Mouse (Mus musculus): ENCODE results near the gene Olfm1.

The Olfm1 gene

GRCm38 (mm10) chr2:28204167-28204566, 11.4 kb downstream of the Olfm1 start:
- DNase-seq (ENCODE audit: inconsistent age in 2 of 2, low spot score in 1 of 2) = peak; percentile 89 to 98

GRCm38 (mm10) chr2:28204677-28205466, 12.1 kb downstream of the Olfm1 start:
- DNase-seq (ENCODE audit: inconsistent age in 2 of 2, low spot score in 1 of 2) = no peak

GRCm38 (mm10) chr2:28205467-28205805, 12.6 kb downstream of the Olfm1 start:
- DNase-seq (ENCODE audit: inconsistent age in 2 of 2, low spot score in 1 of 2) = peak; percentile 89 to 95

- peak; percentile 46 to 72 for DNase-seq (ENCODE audit: inconsistent age in 2 of 2, low spot score in 1 of 2)
These were observed 13.2 kb downstream of the Olfm1 start for GRCm38 (mm10) chr2:28205870-28206421.

- DNase-seq (ENCODE audit: inconsistent age in 2 of 2, low spot score in 1 of 2) = no peak
These were observed 13.7 kb downstream of the Olfm1 start for GRCm38 (mm10) chr2:28206472-28206871.

- no peak for DNase-seq (ENCODE audit: inconsistent age in 2 of 2, low spot score in 1 of 2)
These were observed 14.5 kb downstream of the Olfm1 start for GRCm38 (mm10) chr2:28207200-28207750.

GRCm38 (mm10) chr2:28208130-28208745, 15.4 kb downstream of the Olfm1 start:
- DNase-seq (ENCODE audit: inconsistent age in 2 of 2, low spot score in 1 of 2) = no peak

GRCm38 (mm10) chr2:28209211-28209610, 16.4 kb downstream of the Olfm1 start:
- no peak for DNase-seq (ENCODE audit: inconsistent age in 2 of 2, low spot score in 1 of 2)

- peak in 1 of 2 experiments; percentile 28 for DNase-seq (ENCODE audit: inconsistent age in 2 of 2, low spot score in 1 of 2)
These were observed 16.9 kb downstream of the Olfm1 start for GRCm38 (mm10) chr2:28209653-28210052.

- DNase-seq (ENCODE audit: inconsistent age in 2 of 2, low spot score in 1 of 2) = peak in 1 of 2 experiments; percentile 43
These were observed 17.5 kb downstream of the Olfm1 start for GRCm38 (mm10) chr2:28210273-28210672.

GRCm38 (mm10) chr2:28211531-28212281, 18.9 kb downstream of the Olfm1 start:
- DNase-seq (ENCODE audit: inconsistent age in 2 of 2, low spot score in 1 of 2) = no peak

- no peak for DNase-seq (ENCODE audit: inconsistent age in 2 of 2, low spot score in 1 of 2)
These were observed 20.1 kb downstream of the Olfm1 start for GRCm38 (mm10) chr2:28212911-28213310.

GRCm38 (mm10) chr2:28216211-28216775, 23.5 kb downstream of the Olfm1 start:
- DNase-seq (ENCODE audit: inconsistent age in 2 of 2, low spot score in 1 of 2) = no peak

GRCm38 (mm10) chr2:28217783-28218182, 25.0 kb downstream of the Olfm1 start:
- no peak for DNase-seq (ENCODE audit: inconsistent age in 2 of 2, low spot score in 1 of 2)

GRCm38 (mm10) chr2:28218651-28219356, 26.0 kb downstream of the Olfm1 start:
- peak in 1 of 2 experiments; percentile 50 for DNase-seq (ENCODE audit: inconsistent age in 2 of 2, low spot score in 1 of 2)

GRCm38 (mm10) chr2:28219625-28220024, 26.8 kb downstream of the Olfm1 start:
- no peak for DNase-seq (ENCODE audit: inconsistent age in 2 of 2, low spot score in 1 of 2)

GRCm38 (mm10) chr2:28221803-28222202, 29.0 kb downstream of the Olfm1 start:
- no peak for DNase-seq (ENCODE audit: inconsistent age in 2 of 2, low spot score in 1 of 2)

- DNase-seq (ENCODE audit: inconsistent age in 2 of 2, low spot score in 1 of 2) = no peak
These were observed 32.0 kb downstream of the Olfm1 start for GRCm38 (mm10) chr2:28224819-28225218.

- DNase-seq (ENCODE audit: inconsistent age in 2 of 2, low spot score in 1 of 2) = peak in 1 of 2 experiments; percentile 54
These were observed 33.1 kb downstream of the Olfm1 start for GRCm38 (mm10) chr2:28225906-28226305.

GRCm38 (mm10) chr2:28226971-28227370, 34.2 kb downstream of the Olfm1 start:
- peak in 1 of 2 experiments; percentile 79 for DNase-seq (ENCODE audit: inconsistent age in 2 of 2, low spot score in 1 of 2)

Measured in adrenal gland, adult (tissue).